ENCODE assay signal across 10 mouse cellular contexts in the genomic region with DNA sequence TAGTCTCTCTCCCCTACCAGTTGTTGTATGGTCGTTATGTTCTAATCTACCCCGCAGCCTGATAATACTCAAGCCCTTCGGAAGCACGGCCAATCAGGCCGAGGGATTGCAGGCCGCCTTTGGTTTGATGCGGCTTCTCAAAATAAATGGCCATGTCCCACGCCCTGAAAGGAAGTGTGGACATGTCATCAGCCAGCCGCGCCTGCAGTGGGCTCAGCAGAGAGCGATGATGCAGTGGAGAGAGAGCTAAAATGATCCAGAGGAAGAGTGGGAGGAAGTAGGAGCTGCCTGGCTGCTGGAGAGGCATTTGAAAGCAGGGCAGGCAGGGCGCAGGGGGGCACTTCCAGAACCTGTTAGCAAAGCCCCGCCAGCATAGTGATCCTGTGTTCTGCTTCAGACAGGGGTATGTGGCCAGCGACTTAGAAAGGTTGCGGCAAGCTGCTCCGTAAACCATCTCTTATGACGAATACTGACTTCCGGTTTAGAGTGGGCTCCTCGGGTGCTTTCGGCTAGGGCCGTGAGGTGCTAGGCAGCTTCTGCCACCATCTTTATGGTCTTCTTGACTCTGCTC. TPM values are rescaled to one million over a fixed set of nuclear protein-coding genes. Genes with fewer than 3 reads are reported as not detected.
DNase-seq lines count a peak whose midpoint lies in the region; ATAC-seq and TF ChIP-seq lines count a peak whose summit lies in the region.
"Had no signal": no experiment of that assay in that cellular context is flagged by ENCODE, and none has a peak within 500 bp of the region (broad histone marks: within the 10 kb centered on the region; RNA-seq: fewer than 3 reads in every experiment).

No protein-coding gene starts in this region.

- no peak overlapping the region for H3K27ac ChIP-seq in intestine, embryonic 15.5 days
- H3K27ac ChIP-seq in intestine, embryonic 16.5 days (ENCODE audit: low read length) = no peak overlapping the region
- peak overlapping the region; percentile 89 for H3K27ac ChIP-seq in heart, embryonic 16.5 days (ENCODE audit: low read length)
- peak overlapping the region; percentile 56 for H3K27ac ChIP-seq in liver, embryonic 16.5 days (ENCODE audit: low read length)
- H3K27ac ChIP-seq in cerebellum, adult 2 months (ENCODE audit: insufficient read depth, low read length) = no peak overlapping the region
- H3K27ac ChIP-seq: hindbrain, embryonic 15.5 days had no signal

- no peak for DNase-seq in G1E (ENCODE audit: low spot score)
- DNase-seq in telencephalon, adult 2 months (ENCODE audit: low read depth, low spot score) = peak; percentile 70
- no peak for DNase-seq in retina, postnatal 1 day
- DNase-seq in cerebellum, adult 2 months = no peak

- H3K27me3 ChIP-seq in intestine, embryonic 15.5 days (replicated peaks) = no peaks in the 10 kb centered on the region
- H3K27me3 ChIP-seq in intestine, embryonic 16.5 days (replicated peaks; ENCODE audit: control insufficient read depth, insufficient read depth, low read length) = no peaks in the 10 kb centered on the region
- no peaks in the 10 kb centered on the region for H3K27me3 ChIP-seq in G1E (ENCODE audit: insufficient read depth, low read length)
- H3K27me3 ChIP-seq in heart, embryonic 16.5 days (ENCODE audit: control insufficient read depth, insufficient read depth, low read length) = no peaks in the 10 kb centered on the region
- H3K27me3 ChIP-seq in liver, embryonic 16.5 days (ENCODE audit: control insufficient read depth, insufficient read depth, low read depth, low read length) = no peaks in the 10 kb centered on the region
- no peaks in the 10 kb centered on the region for H3K27me3 ChIP-seq in cerebellum, adult 2 months (ENCODE audit: control insufficient read depth, insufficient read depth, low read length)
- H3K27me3 ChIP-seq: hindbrain, embryonic 15.5 days; Patski had no signal

- no peaks in the 10 kb centered on the region for H3K9me3 ChIP-seq in intestine, embryonic 15.5 days
- no peaks in the 10 kb centered on the region for H3K9me3 ChIP-seq in intestine, embryonic 16.5 days (ENCODE audit: control insufficient read depth, low read length)
- no peaks in the 10 kb centered on the region for H3K9me3 ChIP-seq in G1E (replicated peaks)
- H3K9me3 ChIP-seq in heart, embryonic 16.5 days (replicated peaks; ENCODE audit: control insufficient read depth, low read length) = no peaks in the 10 kb centered on the region
- H3K9me3 ChIP-seq in liver, embryonic 16.5 days (replicated peaks; ENCODE audit: control insufficient read depth, low read length) = no peaks in the 10 kb centered on the region
- H3K9me3 ChIP-seq: hindbrain, embryonic 15.5 days had no signal

- ATAC-seq in intestine, embryonic 15.5 days = no peak
- ATAC-seq in intestine, embryonic 16.5 days = no peak
- no peak for ATAC-seq in G1E (ENCODE audit: extremely low read depth, insufficient number of reproducible peaks, low FRiP score, poor library complexity, severe bottlenecking)
- ATAC-seq in heart, embryonic 16.5 days (replicated peaks; ENCODE audit: extremely low read depth, insufficient read depth, low FRiP score) = peak; percentile 49
- ATAC-seq in liver, embryonic 16.5 days (ENCODE audit: low read depth) = no peak
- ATAC-seq: Patski had no signal

- H3K36me3 ChIP-seq in intestine, embryonic 15.5 days = no peaks in the 10 kb centered on the region
- no peaks in the 10 kb centered on the region for H3K36me3 ChIP-seq in intestine, embryonic 16.5 days (ENCODE audit: control insufficient read depth, insufficient read depth, low read length)
- peaks cover 59% of the 10 kb centered on the region for H3K36me3 ChIP-seq in G1E (replicated peaks)
- no peaks in the 10 kb centered on the region for H3K36me3 ChIP-seq in heart, embryonic 16.5 days (ENCODE audit: control insufficient read depth, insufficient read depth)
- H3K36me3 ChIP-seq in liver, embryonic 16.5 days (ENCODE audit: control insufficient read depth, insufficient read depth) = no peaks in the 10 kb centered on the region
- H3K36me3 ChIP-seq: hindbrain, embryonic 15.5 days had no signal

- TF ChIP-seq CTCF in G1E (IDR thresholded peaks at IDR 0.05; ENCODE audit: low read depth, low read length) = no peak
- no peak for TF ChIP-seq CTCF in cerebellum, adult 2 months (IDR thresholded peaks at IDR 0.05; ENCODE audit: borderline replicate concordance, insufficient read depth, low read depth, low read length)

- TF ChIP-seq POLR2A in cerebellum, adult 2 months (IDR thresholded peaks at IDR 0.05; ENCODE audit: borderline replicate concordance, insufficient read depth, low read length) = no peak

- H3K9ac ChIP-seq in intestine, embryonic 15.5 days = no peak overlapping the region
- no peak overlapping the region for H3K9ac ChIP-seq in intestine, embryonic 16.5 days (ENCODE audit: low read depth, low read length)
- H3K9ac ChIP-seq in heart, embryonic 16.5 days (ENCODE audit: low read length) = peak overlapping the region; percentile 64
- H3K9ac ChIP-seq in liver, embryonic 16.5 days (ENCODE audit: low read depth, low read length) = peak overlapping the region; percentile 32
- H3K9ac ChIP-seq: hindbrain, embryonic 15.5 days had no signal

- 71% methylated on average over 21 of the region's 21 CpGs for WGBS in intestine, embryonic 15.5 days
- 72% methylated on average over 21 of the region's 21 CpGs for WGBS in intestine, embryonic 16.5 days
- WGBS in heart, embryonic 16.5 days = 20% methylated on average over 21 of the region's 21 CpGs
- WGBS in liver, embryonic 16.5 days (ENCODE audit: insufficient replicate concordance) = 31% methylated on average over 21 of the region's 21 CpGs
- 88% methylated on average over 21 of the region's 21 CpGs for WGBS in cerebellum, adult 2 months

- peaks cover 16% of the 10 kb centered on the region for H3K4me1 ChIP-seq in intestine, embryonic 15.5 days (replicated peaks)
- peaks cover 14% of the 10 kb centered on the region for H3K4me1 ChIP-seq in intestine, embryonic 16.5 days (ENCODE audit: control insufficient read depth, insufficient read depth, low read length)
- H3K4me1 ChIP-seq in G1E (ENCODE audit: insufficient read depth, low read depth, low read length) = peaks cover 67% of the 10 kb centered on the region
- peaks cover 45% of the 10 kb centered on the region for H3K4me1 ChIP-seq in heart, embryonic 16.5 days (ENCODE audit: control insufficient read depth, insufficient read depth, low read length)
- peaks cover 51% of the 10 kb centered on the region for H3K4me1 ChIP-seq in liver, embryonic 16.5 days (ENCODE audit: control insufficient read depth, low read depth, low read length)
- H3K4me1 ChIP-seq in cerebellum, adult 2 months (ENCODE audit: control insufficient read depth, insufficient read depth, low read length) = peaks cover 15% of the 10 kb centered on the region

- H3K4me3 ChIP-seq in intestine, embryonic 15.5 days (replicated peaks) = no peak overlapping the region
- no peak overlapping the region for H3K4me3 ChIP-seq in intestine, embryonic 16.5 days (ENCODE audit: low read length)
- peak overlapping the region; percentile 54; the same call in 1 of the 2 replicates for H3K4me3 ChIP-seq in G1E (ENCODE audit: low read depth, low read length)
- H3K4me3 ChIP-seq in heart, embryonic 16.5 days (ENCODE audit: low read length) = peak overlapping the region; percentile 37
- peak overlapping the region; percentile 44 for H3K4me3 ChIP-seq in liver, embryonic 16.5 days (ENCODE audit: low read depth, low read length)
- no peak overlapping the region for H3K4me3 ChIP-seq in cerebellum, adult 2 months (replicated peaks; ENCODE audit: insufficient read depth, low read depth, low read length)
- H3K4me3 ChIP-seq: hindbrain, embryonic 15.5 days had no signal

- H3K4me2 ChIP-seq in intestine, embryonic 15.5 days (replicated peaks) = peak overlapping the region; percentile 28
- H3K4me2 ChIP-seq in intestine, embryonic 16.5 days (ENCODE audit: low read depth, low read length) = no peak overlapping the region
- H3K4me2 ChIP-seq in heart, embryonic 16.5 days (ENCODE audit: low read depth, low read length) = peak overlapping the region; percentile 69
- H3K4me2 ChIP-seq in liver, embryonic 16.5 days (ENCODE audit: low read depth, low read length) = peak overlapping the region; percentile 67
- H3K4me2 ChIP-seq: hindbrain, embryonic 15.5 days had no signal

RNA-seq across cellular contexts. Expression of gene Atmin, which starts 3.2 kb away (rescaled TPM):
- 9.5 and 10.2 TPM in 2 replicates for polyA plus RNA-seq in intestine, embryonic 15.5 days (2015; fragmentation: Nextera tagmentation; extraction: Ambion mirVana)
- polyA plus RNA-seq in intestine, embryonic 16.5 days (2015; fragmentation: Nextera tagmentation; extraction: Ambion mirVana) = 7.9 and 9.6 TPM in 2 replicates
- total RNA-seq in G1E (2014; fragmentation: Nextera tagmentation) (39.1 and 40.2 TPM in 2 replicates), G1E (2017) (18.2 and 18.4 TPM in 2 replicates)
- polyA plus RNA-seq in G1E (2012) = 9.8 and 13.7 TPM in 2 replicates
- polyA plus RNA-seq in heart, embryonic 16.5 days (2015; fragmentation: Nextera tagmentation; extraction: Ambion mirVana) = 10.2 and 10.7 TPM in 2 replicates
- 3.3 and 3.8 TPM in 2 replicates for polyA plus RNA-seq in liver, embryonic 16.5 days (2015; fragmentation: Nextera tagmentation; extraction: Ambion mirVana)
- 38.9 and 39.8 TPM in 2 replicates for polyA plus RNA-seq in cerebellum, adult 2 months (2012; rRNA removed)

RNA-seq across cellular contexts. Expression of gene Cenpn, which starts 24.8 kb away (rescaled TPM):
- 24.5 and 29.5 TPM in 2 replicates for polyA plus RNA-seq in intestine, embryonic 15.5 days (2015; fragmentation: Nextera tagmentation; extraction: Ambion mirVana)
- 20.4 and 26.9 TPM in 2 replicates for polyA plus RNA-seq in intestine, embryonic 16.5 days (2015; fragmentation: Nextera tagmentation; extraction: Ambion mirVana)
- 69.8 and 89.7 TPM in 2 replicates for total RNA-seq in G1E (2014; fragmentation: Nextera tagmentation)
- total RNA-seq in G1E (2017) = 49.2 and 51.8 TPM in 2 replicates
- 4.9 and 11.2 TPM in 2 replicates for polyA plus RNA-seq in G1E (2012)
- 27.3 and 28.8 TPM in 2 replicates for polyA plus RNA-seq in heart, embryonic 16.5 days (2015; fragmentation: Nextera tagmentation; extraction: Ambion mirVana)
- 21.5 and 22.2 TPM in 2 replicates for polyA plus RNA-seq in liver, embryonic 16.5 days (2015; fragmentation: Nextera tagmentation; extraction: Ambion mirVana)
- polyA plus RNA-seq in cerebellum, adult 2 months (2012; rRNA removed) = 2.5 TPM in 2 replicates

RNA-seq across cellular contexts. Expression of gene Cmc2, which starts 25.1 kb away (rescaled TPM):
- polyA plus RNA-seq in intestine, embryonic 15.5 days (2015; fragmentation: Nextera tagmentation; extraction: Ambion mirVana) = 73.1 and 79.8 TPM in 2 replicates
- 68.1 and 77.2 TPM in 2 replicates for polyA plus RNA-seq in intestine, embryonic 16.5 days (2015; fragmentation: Nextera tagmentation; extraction: Ambion mirVana)
- total RNA-seq in G1E (2014; fragmentation: Nextera tagmentation) = 11.1 and 17.0 TPM in 2 replicates
- total RNA-seq in G1E (2017) = 81.3 and 123 TPM in 2 replicates
- polyA plus RNA-seq in G1E (2012) = 33.9 and 39.7 TPM in 2 replicates
- 126 and 133 TPM in 2 replicates for polyA plus RNA-seq in heart, embryonic 16.5 days (2015; fragmentation: Nextera tagmentation; extraction: Ambion mirVana)
- polyA plus RNA-seq in liver, embryonic 16.5 days (2015; fragmentation: Nextera tagmentation; extraction: Ambion mirVana) = 49.7 and 54.0 TPM in 2 replicates
- 23.1 and 28.2 TPM in 2 replicates for polyA plus RNA-seq in cerebellum, adult 2 months (2012; rRNA removed)

RNA-seq across cellular contexts. Expression of gene 1700030J22Rik, which starts 32.4 kb away (rescaled TPM):
- 1.2 and 1.3 TPM in 2 replicates for polyA plus RNA-seq in intestine, embryonic 15.5 days (2015; fragmentation: Nextera tagmentation; extraction: Ambion mirVana)
- 0.76 and 0.80 TPM in 2 replicates for polyA plus RNA-seq in intestine, embryonic 16.5 days (2015; fragmentation: Nextera tagmentation; extraction: Ambion mirVana)
- total RNA-seq in G1E (2014; fragmentation: Nextera tagmentation) = 0.24 and 1.1 TPM in 2 replicates
- total RNA-seq in G1E (2017) = 0.44 and 0.52 TPM in 2 replicates
- 1.6 and 1.7 TPM in 2 replicates for polyA plus RNA-seq in G1E (2012)
- 0.70 and 1.6 TPM in 2 replicates for polyA plus RNA-seq in heart, embryonic 16.5 days (2015; fragmentation: Nextera tagmentation; extraction: Ambion mirVana)
- 0.47 and 0.54 TPM in 2 replicates for polyA plus RNA-seq in liver, embryonic 16.5 days (2015; fragmentation: Nextera tagmentation; extraction: Ambion mirVana)
- polyA plus RNA-seq in cerebellum, adult 2 months (2012; rRNA removed) = 2.5 and 2.8 TPM in 2 replicates

RNA-seq across cellular contexts. Expression of gene Gcsh, which starts 47.0 kb away (rescaled TPM):
- 165 and 181 TPM in 2 replicates for polyA plus RNA-seq in intestine, embryonic 15.5 days (2015; fragmentation: Nextera tagmentation; extraction: Ambion mirVana)
- 164 and 173 TPM in 2 replicates for polyA plus RNA-seq in intestine, embryonic 16.5 days (2015; fragmentation: Nextera tagmentation; extraction: Ambion mirVana)
- 20.2 and 24.1 TPM in 2 replicates for total RNA-seq in G1E (2014; fragmentation: Nextera tagmentation)
- total RNA-seq in G1E (2017) = 45.7 and 50.3 TPM in 2 replicates
- polyA plus RNA-seq in G1E (2012) = 9.2 and 9.3 TPM in 2 replicates
- 83.3 and 86.0 TPM in 2 replicates for polyA plus RNA-seq in heart, embryonic 16.5 days (2015; fragmentation: Nextera tagmentation; extraction: Ambion mirVana)
- polyA plus RNA-seq in liver, embryonic 16.5 days (2015; fragmentation: Nextera tagmentation; extraction: Ambion mirVana) = 92.4 and 94.0 TPM in 2 replicates
- 86.6 and 98.0 TPM in 2 replicates for polyA plus RNA-seq in cerebellum, adult 2 months (2012; rRNA removed)

Comparison
In these comparisons a context has a peak if more than half of its experiments do, and no peak if none do; other contexts are left out.
1. H3K27ac ChIP-seq: peak in heart, embryonic 16.5 days (single experiment) and liver, embryonic 16.5 days (single experiment); none in intestine, embryonic 15.5 days (single experiment), intestine, embryonic 16.5 days (single experiment) and cerebellum, adult 2 months (single experiment).
2. H3K4me3 ChIP-seq: peak in G1E (single experiment), heart, embryonic 16.5 days (single experiment) and liver, embryonic 16.5 days (single experiment); none in intestine, embryonic 15.5 days (single experiment), intestine, embryonic 16.5 days (single experiment) and cerebellum, adult 2 months (single experiment).
3. H3K9ac ChIP-seq: peak in heart, embryonic 16.5 days (single experiment) and liver, embryonic 16.5 days (single experiment); none in intestine, embryonic 15.5 days (single experiment) and intestine, embryonic 16.5 days (single experiment).